Mouse (Mus musculus) megakaryocyte progenitor cell, adult 5-6 weeks (primary cell): ENCODE measurements around the gene Tmem132a. TPM values are rescaled to one million over a fixed set of nuclear protein-coding genes. Genes with fewer than 3 reads are reported as not detected.

ENCODE experiments used
- total RNA-seq, 2 experiments: library from RNA; stranded (forward) in 1 of 2; stranded (reverse) in 1 of 2; fragments of 157-497, 149-512 nt in 1 of 2; fragments of 200-1000 nt in 1 of 2; gene quantifications; 2 replicates each; pipeline versions ENCODE4 v1.2.3 to v1.2.4; 2015 to 2017

The Tmem132a gene
- total RNA-seq, 2 experiments from 2014 or later: not detected

Other genes starting within 250 kb of the Tmem132a start
- 0.10 TPM in 2 replicates for gene Vwce, start 235.7 kb downstream of the Tmem132a start, total RNA-seq (2015)
- 0.51 TPM in 1 of 2 replicates, not detected in the other for gene Vwce, start 235.7 kb downstream of the Tmem132a start, total RNA-seq (2017)
- gene Pga5, start 191.9 kb downstream of the Tmem132a start, total RNA-seq (2015): not detected in 2 replicates
- gene Pga5, start 191.9 kb downstream of the Tmem132a start, total RNA-seq (2017): not detected in 2 replicates
- gene Vps37c, start 181.2 kb downstream of the Tmem132a start, total RNA-seq (2015): 17.6 and 21.0 TPM in 2 replicates
- gene Vps37c, start 181.2 kb downstream of the Tmem132a start, total RNA-seq (2017): 14.7 and 15.2 TPM in 2 replicates
- gene Cd5, start 130.9 kb downstream of the Tmem132a start, total RNA-seq (2015): 0.05 TPM in 1 of 2 replicates, not detected in the other
- 0.61 TPM in 1 of 2 replicates, not detected in the other for gene Cd5, start 130.9 kb downstream of the Tmem132a start, total RNA-seq (2017)
- 0.46 and 0.69 TPM in 2 replicates for gene Cd6, start 39.9 kb downstream of the Tmem132a start, total RNA-seq (2015)
- gene Cd6, start 39.9 kb downstream of the Tmem132a start, total RNA-seq (2017): 1.3 and 1.4 TPM in 2 replicates
- gene Slc15a3, start 30.2 kb downstream of the Tmem132a start, total RNA-seq (2015): 0.57 and 0.85 TPM in 2 replicates
- 0.37 and 1.5 TPM in 2 replicates for gene Slc15a3, start 30.2 kb downstream of the Tmem132a start, total RNA-seq (2017)
- gene Tmem109, start 12.1 kb upstream of the Tmem132a start, total RNA-seq (2015): 14.9 and 16.5 TPM in 2 replicates
- 13.2 and 17.8 TPM in 2 replicates for gene Tmem109, start 12.1 kb upstream of the Tmem132a start, total RNA-seq (2017)
- 70.5 and 77.5 TPM in 2 replicates for gene Prpf19, start 25.3 kb upstream of the Tmem132a start, total RNA-seq (2015)
- gene Prpf19, start 25.3 kb upstream of the Tmem132a start, total RNA-seq (2017): 159 and 191 TPM in 2 replicates
- not detected in 2 replicates for gene Zp1, start 50.7 kb upstream of the Tmem132a start, total RNA-seq (2015)
- gene Zp1, start 50.7 kb upstream of the Tmem132a start, total RNA-seq (2017): not detected in 2 replicates
- gene Ptgdr2, start 67.2 kb upstream of the Tmem132a start, total RNA-seq (2015): 0.07 and 0.17 TPM in 2 replicates
- 0.07 TPM in 1 of 2 replicates, not detected in the other for gene Ptgdr2, start 67.2 kb upstream of the Tmem132a start, total RNA-seq (2017)
- 28.1 and 31.0 TPM in 2 replicates for gene Ccdc86, start 79.3 kb upstream of the Tmem132a start, total RNA-seq (2015)
- gene Ccdc86, start 79.3 kb upstream of the Tmem132a start, total RNA-seq (2017): 17.6 and 20.5 TPM in 2 replicates
- gene Ms4a10, start 104.7 kb upstream of the Tmem132a start, total RNA-seq (2015): not detected in 2 replicates
- gene Ms4a10, start 104.7 kb upstream of the Tmem132a start, total RNA-seq (2017): not detected in 2 replicates
- not detected in 2 replicates for gene Ms4a15, start 123.3 kb upstream of the Tmem132a start, total RNA-seq (2015)
- gene Ms4a15, start 123.3 kb upstream of the Tmem132a start, total RNA-seq (2017): not detected in 2 replicates
- gene Ms4a18, start 148.1 kb upstream of the Tmem132a start, total RNA-seq (2015): not detected in 2 replicates
- not detected in 2 replicates for gene Ms4a18, start 148.1 kb upstream of the Tmem132a start, total RNA-seq (2017)
- 0.17 TPM in 1 of 2 replicates, not detected in the other for gene Ms4a8a, start 211.2 kb upstream of the Tmem132a start, total RNA-seq (2015)
- 1.5 TPM in 1 of 2 replicates, not detected in the other for gene Ms4a8a, start 211.2 kb upstream of the Tmem132a start, total RNA-seq (2017)